Mouse (Mus musculus): Measurements from ENCODE around the gene Ptges2.
A peak's percentile ranks its signal among the peaks of the same experiment; 100 is the strongest.
"Not testable (repeated sequence)": the region's sequence is repeated elsewhere in the genome, so short reads cannot be mapped to it uniquely, and the experiment has no call there.

The Ptges2 gene

DNA sequence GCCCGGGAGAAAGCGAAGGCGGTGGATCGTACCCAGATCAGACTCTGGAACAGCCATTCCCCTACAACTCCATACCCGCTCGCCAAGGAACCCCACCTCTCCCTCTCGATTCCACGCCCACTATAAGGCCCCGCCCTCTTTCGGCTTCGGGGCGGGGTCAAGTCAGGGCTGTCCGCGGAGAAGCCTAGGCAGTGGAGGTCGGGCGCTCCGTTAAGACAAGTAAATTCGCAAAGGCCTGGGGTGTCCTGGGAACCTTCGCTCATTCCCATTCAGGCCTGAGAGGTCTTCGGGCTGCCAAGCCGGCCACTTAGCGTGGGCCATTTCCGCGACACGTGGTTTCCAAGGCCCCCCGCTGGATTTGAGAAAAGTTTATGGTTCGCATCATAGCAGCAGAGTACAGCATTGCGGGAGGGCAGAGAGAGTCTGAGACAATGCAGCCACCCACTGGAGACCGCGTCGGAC, at the start of gene Ptges2:
Gene Ptges2 (plus strand): TSS at position 413 of the 462 bp plus-strand sequence.
- DNase-seq: peak; percentile 86 to 96

- DNase-seq: no peak
Measured at GRCm38 (mm10) chr2:32347019-32347418, 48.7 kb upstream of the Ptges2 start.

GRCm38 (mm10) chr2:32348311-32348710, 47.4 kb upstream of the Ptges2 start:
- DNase-seq: no peak

GRCm38 (mm10) chr2:32349625-32350255, 46.0 kb upstream of the Ptges2 start:
- DNase-seq: no peak

GRCm38 (mm10) chr2:32350471-32351051, 45.1 kb upstream of the Ptges2 start:
- DNase-seq: no peak

DNA sequence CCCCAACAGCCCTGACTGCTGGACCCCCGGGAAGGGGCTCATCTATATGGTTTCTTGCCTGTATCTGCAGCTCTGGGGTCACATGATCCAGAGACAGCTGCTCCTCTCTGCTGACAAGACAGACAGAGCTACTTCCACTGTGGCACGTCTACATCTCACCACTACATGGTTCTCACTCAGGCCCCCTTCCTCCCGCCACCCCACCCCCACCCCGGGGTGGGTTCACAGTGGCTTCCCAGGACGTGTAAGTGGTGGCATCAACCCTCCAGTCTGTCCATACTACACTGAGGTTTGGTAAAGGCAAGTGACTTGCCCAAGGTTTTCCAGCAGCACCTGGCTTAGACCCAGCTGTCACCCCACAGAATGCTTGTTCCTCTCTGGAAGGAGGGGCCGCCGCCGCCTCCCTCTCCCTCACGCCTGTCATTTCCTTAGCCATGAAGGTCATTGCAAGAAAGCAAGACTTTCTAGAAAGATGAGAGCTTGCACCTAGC, 44.2 kb upstream of the Ptges2 start:
- no peak for DNase-seq

- peak in 1 of 2 experiments; percentile 12 for DNase-seq
Measured at GRCm38 (mm10) chr2:32352151-32353006, 43.3 kb upstream of the Ptges2 start, which contains the start of gene Ciz1. Gene Ciz1, plus strand, starts transcription at chr2:32352327.

GRCm38 (mm10) chr2:32353007-32353542, 42.6 kb upstream of the Ptges2 start, which contains the start of gene Dnm1:
Gene Dnm1, minus strand, starts transcription at chr2:32353338.
- peak; percentile 70 to 89 for DNase-seq

GRCm38 (mm10) chr2:32353836-32354235, 41.9 kb upstream of the Ptges2 start:
- DNase-seq: no peak

- DNase-seq: no peak
Measured at GRCm38 (mm10) chr2:32354336-32354895, 41.3 kb upstream of the Ptges2 start.

- no peak for DNase-seq
Measured at GRCm38 (mm10) chr2:32356216-32356615, 39.5 kb upstream of the Ptges2 start.

DNA sequence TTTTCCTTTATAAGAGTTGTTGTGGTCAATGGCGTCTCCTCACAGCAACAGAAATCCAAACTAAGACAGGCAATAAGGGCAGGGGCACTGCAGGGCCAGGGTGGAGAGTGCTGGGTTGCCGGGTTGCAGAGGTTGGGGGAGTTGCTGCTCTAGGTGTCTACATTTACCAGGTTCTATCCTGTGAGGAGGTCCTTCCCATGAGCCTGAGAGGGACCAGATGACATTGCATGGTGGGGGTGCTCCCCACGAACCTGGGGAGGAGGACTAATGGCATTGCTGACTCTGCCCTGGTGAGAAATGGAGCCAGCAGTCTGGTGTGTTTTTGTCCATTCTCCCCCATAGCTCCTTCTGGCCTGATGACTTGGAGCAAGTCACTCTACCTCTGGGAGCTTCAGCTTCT, 38.0 kb upstream of the Ptges2 start:
- no peak for DNase-seq

GRCm38 (mm10) chr2:32358381-32358780, 37.3 kb upstream of the Ptges2 start:
- DNase-seq: no peak

DNA sequence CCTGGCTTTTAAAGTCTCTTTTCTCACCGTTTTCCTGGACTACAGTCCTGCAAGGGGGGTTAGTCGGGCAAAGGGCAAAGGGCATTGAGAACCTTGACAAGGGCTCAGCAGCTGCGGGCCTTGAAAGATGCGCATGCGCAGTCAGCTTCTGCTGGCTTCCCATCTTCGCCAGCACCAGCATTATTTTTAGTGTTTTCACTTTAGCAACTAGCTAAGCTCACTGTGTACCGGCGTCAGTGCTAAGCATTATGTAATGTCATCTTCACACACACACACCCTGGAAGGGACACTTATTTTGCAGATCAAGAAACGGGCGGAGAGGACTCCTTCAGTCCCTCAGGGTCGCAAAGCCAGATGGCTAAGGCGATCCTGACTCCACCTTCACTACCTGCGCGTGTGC, 35.0 kb upstream of the Ptges2 start:
- peak; percentile 48 to 60 for DNase-seq

GRCm38 (mm10) chr2:32361437-32361836, 34.3 kb upstream of the Ptges2 start:
- DNase-seq: peak; percentile 62 to 79

- not testable (repeated sequence) for DNase-seq
Measured at GRCm38 (mm10) chr2:32362274-32362673, 33.4 kb upstream of the Ptges2 start.

DNA sequence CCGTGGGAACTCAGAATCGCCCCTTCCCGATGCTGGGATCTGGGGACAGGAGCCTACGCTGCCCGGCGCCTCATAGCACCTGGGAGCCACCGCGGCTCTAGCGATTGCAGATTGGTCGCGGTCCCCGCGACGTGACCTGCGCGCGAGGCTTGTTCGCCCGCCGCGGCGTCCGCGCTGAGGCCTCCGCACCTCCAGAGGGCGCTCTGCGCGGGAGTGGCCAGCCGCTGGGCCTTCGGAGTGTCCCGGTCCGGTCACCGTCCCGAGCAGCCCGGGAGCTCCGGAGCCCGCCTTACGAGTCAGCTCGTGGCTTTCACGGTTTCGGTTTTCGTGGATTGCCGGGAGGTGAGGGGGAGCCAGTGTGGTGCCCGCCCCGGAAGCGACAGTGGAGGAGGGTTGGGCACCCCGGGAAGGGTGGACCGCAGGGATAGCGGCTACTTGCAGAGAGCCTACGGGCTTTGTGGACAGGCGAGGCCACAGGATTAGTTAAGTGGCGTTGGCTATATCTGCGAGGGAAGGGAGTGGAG, 32.8 kb upstream of the Ptges2 start:
- peak; percentile 80 to 92 for DNase-seq

- no peak for DNase-seq
Measured at GRCm38 (mm10) chr2:32363376-32364106, 32.2 kb upstream of the Ptges2 start.

DNA sequence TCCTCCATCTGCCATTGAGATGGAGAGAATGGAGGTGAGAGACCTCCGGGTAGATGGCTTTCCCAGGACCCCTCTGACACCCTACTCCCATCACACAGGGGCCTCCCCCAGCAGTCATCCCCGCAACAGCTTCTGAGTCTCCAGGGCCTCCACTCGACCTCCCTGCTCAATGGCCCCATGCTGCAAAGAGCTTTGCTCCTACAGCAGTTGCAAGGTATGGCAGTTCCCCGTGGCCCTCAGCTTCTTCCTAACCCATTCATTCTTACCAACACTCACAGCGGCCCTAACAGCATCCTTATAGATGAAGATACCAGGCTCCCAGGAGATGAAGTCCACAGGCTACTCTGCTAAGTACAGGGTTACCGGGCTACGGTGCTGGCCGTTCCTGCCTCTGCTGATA, 31.6 kb upstream of the Ptges2 start:
- no peak for DNase-seq

DNA sequence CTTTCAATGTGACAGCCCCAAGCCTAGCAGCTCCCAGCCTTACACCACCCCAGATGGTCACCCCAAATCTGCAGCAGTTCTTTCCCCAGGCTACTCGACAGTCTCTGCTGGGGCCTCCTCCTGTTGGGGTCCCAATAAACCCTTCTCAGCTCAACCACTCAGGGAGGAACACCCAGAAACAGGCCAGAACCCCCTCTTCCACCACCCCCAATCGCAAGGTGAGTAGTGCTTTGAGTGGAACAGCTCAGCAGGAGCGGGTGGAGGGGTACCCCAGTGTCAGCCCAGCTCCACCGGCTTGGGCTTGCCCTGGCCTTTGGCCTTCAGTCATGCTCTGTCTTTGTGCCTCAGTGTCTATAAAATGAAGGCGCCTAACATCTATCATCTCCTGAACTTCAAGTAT, 28.4 kb upstream of the Ptges2 start:
- no peak for DNase-seq

DNA sequence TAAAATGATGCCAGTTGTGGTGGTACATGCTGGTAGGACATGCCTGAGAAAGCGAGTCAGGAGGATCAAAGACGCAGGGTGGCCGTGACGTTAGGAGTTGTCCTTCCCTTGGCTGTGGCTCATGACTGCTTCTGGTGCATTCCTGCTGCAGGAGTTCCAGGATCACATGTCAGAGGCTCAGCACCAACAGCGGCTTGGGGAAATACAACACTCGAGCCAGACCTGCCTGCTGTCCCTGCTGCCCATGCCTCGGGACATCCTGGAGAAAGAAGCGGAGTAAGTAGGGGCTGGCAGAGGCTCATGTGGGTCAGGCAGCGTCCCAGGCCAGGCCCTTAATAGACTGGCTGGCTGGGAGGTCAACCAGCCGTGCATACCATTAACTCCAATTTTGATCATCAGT, 21.5 kb upstream of the Ptges2 start:
- DNase-seq: no peak

Data from spleen, adult 18-20 months (tissue).